Mouse (Mus musculus): Measurements from ENCODE around the gene Rpl9.

GRCm38 (mm10) chr5:65394425-65394824, 3.2 kb upstream of the Rpl9 start:
- TF ChIP-seq POLR2A (IDR thresholded peaks at IDR 0.05; ENCODE audit: borderline replicate concordance, extremely low read depth, insufficient read depth, insufficient read length, poor library complexity, severe bottlenecking) = no peak
- no peak for TF ChIP-seq CTCF (IDR thresholded peaks at IDR 0.05; ENCODE audit: borderline replicate concordance, extremely low read depth, insufficient read depth, insufficient read length)

Data from brain, embryonic 14.5 days (tissue).